Mouse (Mus musculus): Measurements from ENCODE around the gene Cygb. TPM values are rescaled to one million over a fixed set of nuclear protein-coding genes. Genes with fewer than 3 reads are reported as not detected.

The Cygb gene
- polyA plus RNA-seq, 1 experiment, result not detected

DNA sequence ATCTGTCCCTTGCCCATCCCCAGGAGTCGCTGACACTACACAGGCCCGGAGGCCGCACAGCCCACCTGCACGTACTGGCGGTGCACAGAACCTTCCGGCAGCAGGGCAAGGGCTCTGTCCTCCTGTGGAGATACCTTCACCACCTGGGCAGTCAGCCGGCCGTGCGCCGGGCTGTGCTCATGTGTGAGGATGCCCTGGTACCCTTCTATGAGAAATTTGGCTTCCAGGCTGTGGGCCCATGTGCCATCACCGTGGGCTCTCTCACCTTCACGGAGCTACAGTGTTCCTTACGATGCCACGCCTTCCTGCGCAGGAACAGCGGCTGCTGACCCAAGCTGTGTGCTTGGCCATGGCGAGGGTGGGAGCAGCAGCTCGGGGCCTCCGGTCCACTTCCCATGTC, 57.3 kb downstream of the Cygb start:
- no peak for TF ChIP-seq GATA1 (IDR thresholded peaks at IDR 0.05; ENCODE audit: low read length)

Other genes with a start within 250 kb of the Cygb start
- not detected in 2 replicates for gene Rnf157, start 241.3 kb downstream of the Cygb start, polyA plus RNA-seq (2012)
- gene Ubald2, start 220.2 kb downstream of the Cygb start, polyA plus RNA-seq (2012), result 733 and 1,549 TPM in 2 replicates
- gene Qrich2, start 188.1 kb downstream of the Cygb start, polyA plus RNA-seq (2012), result not detected in 2 replicates
- 76.5 and 115 TPM in 2 replicates for gene Prpsap1, start 160.1 kb downstream of the Cygb start, polyA plus RNA-seq (2012)
- gene Sphk1, start 123.4 kb downstream of the Cygb start, polyA plus RNA-seq (2012), result 206 and 262 TPM in 2 replicates
- 26.2 and 27.8 TPM in 2 replicates for gene Ube2o, start 72.9 kb downstream of the Cygb start, polyA plus RNA-seq (2012)
- not detected in 2 replicates for gene Aanat, start 67.9 kb downstream of the Cygb start, polyA plus RNA-seq (2012)
- gene Rhbdf2, start 27.3 kb downstream of the Cygb start, polyA plus RNA-seq (2012), result 4.8 and 5.3 TPM in 2 replicates
- 0.52 and 0.56 TPM in 2 replicates for gene Prcd, start 779 bp downstream of the Cygb start, polyA plus RNA-seq (2012)
- not detected in 2 replicates for gene St6galnac1, start 121.2 kb upstream of the Cygb start, polyA plus RNA-seq (2012)
- gene Mxra7, start 173.7 kb upstream of the Cygb start, polyA plus RNA-seq (2012), result not detected in 2 replicates
- 63.8 and 85.4 TPM in 2 replicates for gene Mettl23, start 189.0 kb upstream of the Cygb start, polyA plus RNA-seq (2012)
- gene Jmjd6, start 189.1 kb upstream of the Cygb start, polyA plus RNA-seq (2012), result 36.6 and 47.3 TPM in 2 replicates
- 7.1 and 7.4 TPM in 2 replicates for gene Mfsd11, start 198.1 kb upstream of the Cygb start, polyA plus RNA-seq (2012)
- gene Srsf2, start 198.8 kb upstream of the Cygb start, polyA plus RNA-seq (2012), result 1,994 and 2,305 TPM in 2 replicates

Data from G1E-ER4 (cell line).